ENCODE assay signal across 8 mouse cellular contexts in genomic region chr4:43046607-43047006, GRCm38 (mm10). TPM values are rescaled to one million over a fixed set of nuclear protein-coding genes. Genes with fewer than 3 reads are reported as not detected.
DNase-seq lines count a peak whose midpoint lies in the region; ATAC-seq lines count a peak whose summit lies in the region.

No protein-coding gene starts in this region.

- H3K4me2 ChIP-seq in forebrain, embryonic 11.5 days (ENCODE audit: low read depth, low read length, severe bottlenecking): no peak overlapping the region
- peak overlapping the region; percentile 90; the same call in 1 of the 2 replicates for H3K4me2 ChIP-seq in lung, embryonic 15.5 days
- H3K4me2 ChIP-seq in intestine, embryonic 15.5 days (replicated peaks): peak overlapping the region; percentile 76; the same call in 1 of the 2 replicates
- H3K4me2 ChIP-seq in neural tube, embryonic 13.5 days: peak overlapping the region; percentile 72

- no peaks in the 10 kb centered on the region for H3K36me3 ChIP-seq in forebrain, embryonic 10.5 days (replicated peaks)
- no peaks in the 10 kb centered on the region for H3K36me3 ChIP-seq in forebrain, embryonic 11.5 days (ENCODE audit: control insufficient read depth, insufficient read depth, low read length)
- H3K36me3 ChIP-seq in lung, embryonic 15.5 days: no peaks in the 10 kb centered on the region
- H3K36me3 ChIP-seq in intestine, embryonic 15.5 days: no peaks in the 10 kb centered on the region
- no peaks in the 10 kb centered on the region for H3K36me3 ChIP-seq in neural tube, embryonic 13.5 days

- no peak overlapping the region for H3K27ac ChIP-seq in forebrain, embryonic 10.5 days
- no peak overlapping the region for H3K27ac ChIP-seq in forebrain, embryonic 11.5 days (ENCODE audit: low read depth, low read length)
- no peak overlapping the region for H3K27ac ChIP-seq in lung, embryonic 15.5 days
- no peak overlapping the region for H3K27ac ChIP-seq in intestine, embryonic 15.5 days
- no peak overlapping the region for H3K27ac ChIP-seq in neural tube, embryonic 13.5 days (replicated peaks)

- peaks cover 53% of the 10 kb centered on the region for H3K4me1 ChIP-seq in forebrain, embryonic 10.5 days
- peaks cover 13% of the 10 kb centered on the region for H3K4me1 ChIP-seq in forebrain, embryonic 11.5 days (replicated peaks; ENCODE audit: control insufficient read depth, insufficient read depth, low read length)
- H3K4me1 ChIP-seq in lung, embryonic 15.5 days: peaks cover 24% of the 10 kb centered on the region
- H3K4me1 ChIP-seq in intestine, embryonic 15.5 days (replicated peaks): peaks cover 13% of the 10 kb centered on the region
- peaks cover 32% of the 10 kb centered on the region for H3K4me1 ChIP-seq in neural tube, embryonic 13.5 days (replicated peaks)

- H3K9ac ChIP-seq in forebrain, embryonic 11.5 days (ENCODE audit: low read length): no peak overlapping the region
- no peak overlapping the region for H3K9ac ChIP-seq in lung, embryonic 15.5 days
- H3K9ac ChIP-seq in intestine, embryonic 15.5 days: no peak overlapping the region
- H3K9ac ChIP-seq in neural tube, embryonic 13.5 days: no peak overlapping the region; the same call in 1 of the 2 replicates

- DNase-seq in forebrain, embryonic 10.5 days (ENCODE audit: extremely low spot score, low spot score): no peak
- no peak for DNase-seq in forebrain, embryonic 11.5 days (ENCODE audit: low spot score)
- no peak for DNase-seq in lung, postnatal 4 days
- no peak for DNase-seq in ovary, postnatal 14 days (ENCODE audit: low spot score)
- DNase-seq in kidney, postnatal 14 days: no peak

- 61% methylated on average over 5 of the region's 5 CpGs for WGBS in forebrain, embryonic 10.5 days
- 64% methylated on average over 5 of the region's 5 CpGs for WGBS in forebrain, embryonic 11.5 days
- WGBS in lung, embryonic 15.5 days: 48% methylated on average over 5 of the region's 5 CpGs
- 60% methylated on average over 5 of the region's 5 CpGs for WGBS in intestine, embryonic 15.5 days
- 65% methylated on average over 5 of the region's 5 CpGs for WGBS in neural tube, embryonic 13.5 days

- no peak for ATAC-seq in forebrain, embryonic 11.5 days (replicated peaks; ENCODE audit: low FRiP score)
- no peak for ATAC-seq in lung, embryonic 15.5 days (ENCODE audit: borderline replicate concordance, extremely low read depth, low FRiP score, low TSS enrichment)
- no peak for ATAC-seq in intestine, embryonic 15.5 days
- no peak for ATAC-seq in neural tube, embryonic 13.5 days (ENCODE audit: low read depth)

- no peaks in the 10 kb centered on the region for H3K9me3 ChIP-seq in forebrain, embryonic 10.5 days
- H3K9me3 ChIP-seq in forebrain, embryonic 11.5 days (ENCODE audit: control insufficient read depth, low read length): no peaks in the 10 kb centered on the region
- H3K9me3 ChIP-seq in lung, embryonic 15.5 days: no peaks in the 10 kb centered on the region
- no peaks in the 10 kb centered on the region for H3K9me3 ChIP-seq in intestine, embryonic 15.5 days
- no peaks in the 10 kb centered on the region for H3K9me3 ChIP-seq in neural tube, embryonic 13.5 days

- no peaks in the 10 kb centered on the region for H3K27me3 ChIP-seq in forebrain, embryonic 10.5 days (ENCODE audit: poor library complexity, severe bottlenecking)
- no peaks in the 10 kb centered on the region for H3K27me3 ChIP-seq in forebrain, embryonic 11.5 days (ENCODE audit: control insufficient read depth, insufficient read depth, low read length)
- H3K27me3 ChIP-seq in lung, embryonic 15.5 days: no peaks in the 10 kb centered on the region
- no peaks in the 10 kb centered on the region for H3K27me3 ChIP-seq in intestine, embryonic 15.5 days (replicated peaks)
- no peaks in the 10 kb centered on the region for H3K27me3 ChIP-seq in neural tube, embryonic 13.5 days

- peak overlapping the region; percentile 64 for H3K4me3 ChIP-seq in forebrain, embryonic 10.5 days
- H3K4me3 ChIP-seq in forebrain, embryonic 11.5 days (ENCODE audit: low read depth, low read length): no peak overlapping the region
- no peak overlapping the region for H3K4me3 ChIP-seq in lung, embryonic 15.5 days
- H3K4me3 ChIP-seq in intestine, embryonic 15.5 days (replicated peaks): no peak overlapping the region
- H3K4me3 ChIP-seq in neural tube, embryonic 13.5 days: no peak overlapping the region

RNA-seq across cellular contexts. Expression of gene Fam214b, which starts 0.6 kb away (rescaled TPM):
- polyA plus RNA-seq in forebrain, embryonic 10.5 days (2016; fragmentation: Nextera tagmentation; extraction: Ambion mirVana): 19.8 and 20.3 TPM in 2 replicates
- polyA plus RNA-seq in forebrain, embryonic 11.5 days (2014; fragmentation: Nextera tagmentation; extraction: Ambion mirVana): 28.1 and 28.9 TPM in 2 replicates
- 10.6 and 11.2 TPM in 2 replicates for polyA plus RNA-seq in lung, embryonic 15.5 days (2015; fragmentation: Nextera tagmentation; extraction: Ambion mirVana)
- 7.8 and 7.9 TPM in 2 replicates for polyA plus RNA-seq in intestine, embryonic 15.5 days (2015; fragmentation: Nextera tagmentation; extraction: Ambion mirVana)
- 28.4 and 29.9 TPM in 2 replicates for polyA plus RNA-seq in neural tube, embryonic 13.5 days (2015; fragmentation: Nextera tagmentation; extraction: Ambion mirVana)

RNA-seq across cellular contexts. Expression of gene Unc13b, which starts 12.1 kb away (rescaled TPM):
- 10.7 and 11.6 TPM in 2 replicates for polyA plus RNA-seq in forebrain, embryonic 10.5 days (2016; fragmentation: Nextera tagmentation; extraction: Ambion mirVana)
- polyA plus RNA-seq in forebrain, embryonic 11.5 days (2014; fragmentation: Nextera tagmentation; extraction: Ambion mirVana): 22.9 and 23.0 TPM in 2 replicates
- polyA plus RNA-seq in lung, embryonic 15.5 days (2015; fragmentation: Nextera tagmentation; extraction: Ambion mirVana): 5.5 and 7.3 TPM in 2 replicates
- polyA plus RNA-seq in intestine, embryonic 15.5 days (2015; fragmentation: Nextera tagmentation; extraction: Ambion mirVana): 6.0 and 6.1 TPM in 2 replicates
- 15.1 and 16.5 TPM in 2 replicates for polyA plus RNA-seq in neural tube, embryonic 13.5 days (2015; fragmentation: Nextera tagmentation; extraction: Ambion mirVana)

RNA-seq across cellular contexts. Expression of gene Stoml2, which starts 15.1 kb away (rescaled TPM):
- 496 and 515 TPM in 2 replicates for polyA plus RNA-seq in forebrain, embryonic 10.5 days (2016; fragmentation: Nextera tagmentation; extraction: Ambion mirVana)
- polyA plus RNA-seq in forebrain, embryonic 11.5 days (2014; fragmentation: Nextera tagmentation; extraction: Ambion mirVana): 378 and 409 TPM in 2 replicates
- polyA plus RNA-seq in lung, embryonic 15.5 days (2015; fragmentation: Nextera tagmentation; extraction: Ambion mirVana): 321 and 331 TPM in 2 replicates
- polyA plus RNA-seq in intestine, embryonic 15.5 days (2015; fragmentation: Nextera tagmentation; extraction: Ambion mirVana): 318 and 334 TPM in 2 replicates
- polyA plus RNA-seq in neural tube, embryonic 13.5 days (2015; fragmentation: Nextera tagmentation; extraction: Ambion mirVana): 224 and 235 TPM in 2 replicates

RNA-seq across cellular contexts. Expression of gene Pigo, which starts 21.0 kb away (rescaled TPM):
- 22.2 and 24.4 TPM in 2 replicates for polyA plus RNA-seq in forebrain, embryonic 10.5 days (2016; fragmentation: Nextera tagmentation; extraction: Ambion mirVana)
- polyA plus RNA-seq in forebrain, embryonic 11.5 days (2014; fragmentation: Nextera tagmentation; extraction: Ambion mirVana): 25.8 and 26.1 TPM in 2 replicates
- 19.0 and 22.1 TPM in 2 replicates for polyA plus RNA-seq in lung, embryonic 15.5 days (2015; fragmentation: Nextera tagmentation; extraction: Ambion mirVana)
- polyA plus RNA-seq in intestine, embryonic 15.5 days (2015; fragmentation: Nextera tagmentation; extraction: Ambion mirVana): 22.9 and 28.2 TPM in 2 replicates
- 22.4 and 23.3 TPM in 2 replicates for polyA plus RNA-seq in neural tube, embryonic 13.5 days (2015; fragmentation: Nextera tagmentation; extraction: Ambion mirVana)

RNA-seq across cellular contexts. Expression of gene Fancg, which starts 36.3 kb away (rescaled TPM):
- polyA plus RNA-seq in forebrain, embryonic 10.5 days (2016; fragmentation: Nextera tagmentation; extraction: Ambion mirVana): 23.1 and 27.3 TPM in 2 replicates
- 24.6 and 24.7 TPM in 2 replicates for polyA plus RNA-seq in forebrain, embryonic 11.5 days (2014; fragmentation: Nextera tagmentation; extraction: Ambion mirVana)
- 20.8 and 20.9 TPM in 2 replicates for polyA plus RNA-seq in lung, embryonic 15.5 days (2015; fragmentation: Nextera tagmentation; extraction: Ambion mirVana)
- 15.0 and 15.2 TPM in 2 replicates for polyA plus RNA-seq in intestine, embryonic 15.5 days (2015; fragmentation: Nextera tagmentation; extraction: Ambion mirVana)
- polyA plus RNA-seq in neural tube, embryonic 13.5 days (2015; fragmentation: Nextera tagmentation; extraction: Ambion mirVana): 19.9 and 20.4 TPM in 2 replicates
